Mouse (Mus musculus) lung, postnatal 36 days (tissue): ENCODE measurements at regions not wholly inside any gene's neighbourhood (a gene's known extent, or its start where the extent isn't known, plus 50 kb on each side); places are given as distances from the start of the nearest gene placed in this dataset.
A peak's percentile ranks its signal among the peaks of the same experiment; 100 is the strongest.

Source experiments
- DNase-seq: peaks from one replicate; pipeline ENCODE4 v3.0.0; 2022; ENCODE audit warnings: mixed read lengths

GRCm38 (mm10) chr11:114544212-114544611, 124.1 kb upstream of the Rpl38 start:
- DNase-seq: no peak

DNA sequence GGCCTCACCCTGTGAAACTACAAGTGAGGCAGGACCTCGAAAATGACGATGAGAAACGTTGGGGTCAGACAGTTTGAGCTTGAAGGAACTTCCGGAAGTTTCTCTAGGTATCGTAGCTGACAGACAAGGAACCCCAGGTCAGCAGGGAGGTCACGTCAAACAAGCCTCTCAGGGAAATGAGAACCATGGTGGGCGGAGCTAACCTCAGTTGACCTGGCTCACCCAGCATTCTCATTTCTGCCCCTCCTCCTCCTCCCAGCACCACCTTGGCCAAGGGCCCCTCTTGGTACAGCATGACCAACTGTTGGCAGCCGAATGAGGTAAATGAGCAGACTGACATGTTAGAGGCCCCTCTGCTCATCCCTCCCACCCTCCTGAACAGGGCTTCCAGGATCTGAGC, 126.2 kb upstream of the Rpl38 start:
- no peak for DNase-seq

DNA sequence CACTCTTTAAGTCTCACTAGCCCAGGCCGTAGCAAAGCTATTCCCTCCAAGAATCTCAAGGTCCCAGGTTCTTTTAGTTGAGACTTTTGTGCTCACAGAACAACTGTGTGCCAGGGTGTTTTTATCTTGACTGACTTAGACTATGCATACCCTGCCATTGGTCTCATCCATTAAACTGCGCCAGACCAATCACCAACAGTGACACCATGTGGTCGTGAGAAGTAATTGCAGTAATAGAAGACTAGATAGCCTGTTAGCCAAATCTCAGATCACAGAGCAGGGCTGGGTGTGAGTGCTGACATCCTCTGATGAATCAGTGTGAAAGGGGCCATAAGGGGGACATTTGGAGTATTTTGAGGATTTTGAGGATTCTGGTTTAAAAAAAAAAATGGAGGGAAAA, 127.8 kb upstream of the Rpl38 start:
- no peak for DNase-seq

GRCm38 (mm10) chr11:114536616-114537493, 131.5 kb upstream of the Rpl38 start:
- no peak for DNase-seq

DNA sequence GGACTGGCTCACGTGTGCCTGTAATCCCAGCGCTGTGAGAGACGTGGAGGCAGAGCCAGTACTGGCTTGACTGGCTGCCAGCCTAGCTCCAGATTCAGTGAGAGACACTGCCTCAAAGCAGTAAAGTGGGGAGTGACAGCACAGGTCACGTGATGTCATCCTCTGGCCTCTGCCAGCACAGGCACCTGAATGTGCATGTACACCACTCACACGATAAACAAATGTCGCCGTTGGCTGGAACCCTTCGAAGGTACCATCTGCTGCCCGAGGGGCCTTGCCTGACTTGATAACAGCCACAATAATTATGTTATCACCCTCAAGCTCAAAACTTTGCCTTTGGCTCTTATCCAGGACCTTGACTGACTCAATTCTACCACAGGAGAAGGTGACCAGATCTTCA, 132.4 kb upstream of the Rpl38 start:
- no peak for DNase-seq

GRCm38 (mm10) chr11:114534436-114534835, 133.9 kb upstream of the Rpl38 start:
- no peak for DNase-seq

GRCm38 (mm10) chr11:114531241-114531765, 137.0 kb upstream of the Rpl38 start:
- DNase-seq: no peak

GRCm38 (mm10) chr11:114528937-114529772, 139.2 kb upstream of the Rpl38 start:
- no peak for DNase-seq

GRCm38 (mm10) chr11:114523444-114524238, 144.7 kb upstream of the Rpl38 start:
- DNase-seq: peak; percentile 61

DNA sequence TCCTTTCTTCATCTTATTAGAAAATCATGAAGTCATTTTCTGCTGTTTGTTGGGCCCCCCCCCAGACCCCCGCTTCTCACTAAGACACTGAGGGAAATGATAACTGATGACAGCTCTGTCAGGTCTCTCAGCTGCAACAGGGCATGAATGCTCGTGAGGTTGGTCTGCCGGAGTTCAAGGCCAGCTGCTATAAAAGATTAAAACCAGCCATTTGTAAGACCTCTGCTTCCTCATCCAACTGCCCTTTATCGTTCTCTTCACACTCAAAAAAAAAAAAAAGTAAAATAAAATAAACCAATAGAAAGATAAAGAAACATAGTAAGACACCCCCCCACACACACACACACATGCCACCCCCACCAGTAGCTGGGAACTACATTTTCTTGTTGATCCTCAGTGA, 153.0 kb upstream of the Rpl38 start:
- DNase-seq: no peak

DNA sequence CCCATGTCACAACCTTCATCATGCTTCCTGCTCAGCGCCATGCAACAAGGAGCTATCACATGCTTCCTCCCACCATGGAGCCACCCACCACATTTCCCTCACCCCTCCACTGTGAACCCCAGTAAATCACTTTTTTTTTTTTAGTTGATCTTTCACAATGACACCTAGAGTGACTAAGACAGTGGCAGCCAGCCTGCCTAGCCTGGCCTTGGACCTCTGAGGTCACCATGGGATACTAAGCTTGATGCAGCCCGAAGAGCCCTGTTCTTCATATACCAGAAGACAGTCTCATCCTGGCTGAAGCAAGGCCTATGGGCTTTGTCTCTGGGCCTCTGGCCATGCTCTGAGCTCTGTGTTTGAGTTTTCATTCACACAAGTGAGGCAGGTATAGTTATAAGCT, 154.2 kb upstream of the Rpl38 start:
- no peak for DNase-seq

DNA sequence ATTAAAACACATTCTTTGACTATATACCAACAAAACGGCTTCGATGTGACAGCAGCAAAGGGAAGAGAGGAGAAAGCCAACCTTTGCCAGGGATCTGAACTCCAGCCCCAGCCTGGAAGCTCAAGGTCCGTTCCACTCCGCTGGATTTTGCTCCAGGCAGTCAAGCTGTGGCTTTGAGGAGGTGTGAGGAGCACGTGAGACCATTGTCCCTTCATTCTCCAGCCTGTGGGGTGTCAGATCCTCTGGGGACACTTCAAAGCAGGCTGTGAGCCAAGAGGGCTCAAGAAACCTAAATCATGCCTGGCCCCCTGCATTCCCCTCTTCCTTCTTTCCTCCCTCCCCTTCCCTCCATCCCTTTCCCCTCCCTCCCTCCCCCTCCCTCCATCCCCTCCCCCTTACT, 154.9 kb upstream of the Rpl38 start:
- DNase-seq: no peak

DNA sequence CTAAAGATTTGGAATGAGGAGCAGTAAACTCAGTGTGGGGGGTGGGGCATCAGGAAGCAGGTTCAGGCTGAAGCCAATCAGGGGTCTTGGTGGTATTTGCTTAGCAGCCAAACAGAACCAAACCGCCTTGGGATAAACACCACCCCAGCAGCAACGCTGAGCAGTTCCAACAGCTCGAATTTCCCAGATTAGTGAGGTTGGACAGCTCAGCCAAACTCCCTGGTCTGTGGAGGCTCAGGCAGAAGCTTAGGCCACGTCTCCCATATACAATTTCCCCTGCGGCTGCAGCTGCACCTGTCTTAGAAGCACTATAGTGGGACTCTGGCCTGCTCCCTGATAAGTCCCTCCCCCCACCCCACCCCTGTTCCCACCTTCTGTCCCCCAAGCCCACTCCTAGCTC, 156.3 kb upstream of the Rpl38 start:
- DNase-seq: no peak

GRCm38 (mm10) chr11:114502562-114502961, 165.8 kb upstream of the Rpl38 start:
- DNase-seq: no peak

GRCm38 (mm10) chr11:114501869-114502540, 166.3 kb upstream of the Rpl38 start:
- DNase-seq: no peak

DNA sequence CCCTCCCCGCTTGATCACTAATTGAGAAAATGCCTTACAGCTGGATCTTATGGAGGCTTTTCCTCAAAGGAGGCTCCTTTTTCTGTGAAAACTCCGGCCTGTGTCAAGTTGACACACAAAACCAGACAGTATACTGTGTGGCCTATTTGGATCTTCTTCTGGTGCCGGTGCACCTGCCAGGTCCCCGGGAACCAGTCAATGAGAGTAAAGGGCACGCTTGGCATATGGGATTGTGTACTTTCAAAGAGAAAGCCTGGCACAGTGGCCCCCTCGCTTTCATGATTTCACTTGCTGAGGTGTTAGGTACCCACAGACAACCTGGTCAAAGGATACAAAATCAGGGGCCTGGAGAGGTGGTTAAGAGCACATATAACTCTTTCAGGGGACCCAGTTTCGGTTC, 167.9 kb upstream of the Rpl38 start:
- DNase-seq: no peak

- DNase-seq: no peak
Observed at GRCm38 (mm10) chr11:114499665-114500064, 168.7 kb upstream of the Rpl38 start.

- no peak for DNase-seq
Observed at GRCm38 (mm10) chr11:114495520-114495921, 172.8 kb upstream of the Rpl38 start.

DNA sequence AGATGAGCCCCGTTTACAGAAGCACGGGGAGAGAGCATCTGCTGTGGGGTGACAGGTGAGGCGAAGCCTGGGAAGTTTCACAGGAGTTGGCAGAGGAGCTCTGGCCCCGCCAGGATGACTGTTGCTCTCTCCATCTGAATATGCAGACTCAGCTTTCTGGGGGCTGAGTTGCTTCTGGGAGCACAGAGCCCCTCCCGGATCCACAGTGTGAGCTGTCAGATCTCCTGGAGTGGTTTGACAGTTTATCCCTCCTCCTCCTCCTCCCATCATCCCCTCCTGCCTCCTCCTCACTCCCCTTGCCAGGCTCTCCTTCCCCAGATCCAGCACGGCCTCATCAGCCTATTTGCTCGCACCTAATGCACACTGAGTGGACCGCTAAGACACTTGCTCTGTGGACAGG, 181.9 kb upstream of the Rpl38 start:
- no peak for DNase-seq

DNA sequence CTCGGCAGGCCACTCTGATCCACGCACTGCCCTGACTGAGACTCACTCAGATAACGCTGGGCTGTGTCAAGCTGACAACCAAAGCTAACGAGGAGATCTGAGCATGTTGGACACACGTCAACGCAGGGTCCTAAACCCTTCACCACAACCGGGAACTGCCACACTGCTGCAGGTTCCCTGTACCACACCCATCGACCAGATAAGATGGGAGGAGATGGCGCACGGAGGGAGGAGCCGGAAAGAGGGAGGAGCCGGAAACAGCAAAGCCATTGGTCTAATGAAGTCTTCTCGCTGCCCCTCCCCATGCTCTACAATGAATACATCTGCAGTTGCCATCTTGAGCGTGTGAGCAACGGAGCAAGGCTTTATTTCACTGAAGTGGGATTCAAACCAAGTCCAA, 182.9 kb upstream of the Rpl38 start:
- no peak for DNase-seq

DNA sequence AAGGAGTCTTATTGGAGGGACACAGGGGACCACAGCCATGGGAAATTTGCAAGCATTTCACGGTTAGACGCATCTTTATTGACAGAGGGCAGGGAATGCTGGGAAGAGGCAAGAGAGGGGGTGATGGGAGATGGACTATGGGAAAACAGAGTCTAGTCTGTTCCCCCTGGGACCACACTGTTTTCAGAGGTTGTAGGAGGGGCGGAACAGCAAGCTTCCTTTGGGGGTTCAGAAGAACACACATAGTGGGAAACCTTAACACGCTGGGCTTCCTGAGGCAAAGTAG, 183.7 kb upstream of the Rpl38 start:
- DNase-seq: no peak

DNA sequence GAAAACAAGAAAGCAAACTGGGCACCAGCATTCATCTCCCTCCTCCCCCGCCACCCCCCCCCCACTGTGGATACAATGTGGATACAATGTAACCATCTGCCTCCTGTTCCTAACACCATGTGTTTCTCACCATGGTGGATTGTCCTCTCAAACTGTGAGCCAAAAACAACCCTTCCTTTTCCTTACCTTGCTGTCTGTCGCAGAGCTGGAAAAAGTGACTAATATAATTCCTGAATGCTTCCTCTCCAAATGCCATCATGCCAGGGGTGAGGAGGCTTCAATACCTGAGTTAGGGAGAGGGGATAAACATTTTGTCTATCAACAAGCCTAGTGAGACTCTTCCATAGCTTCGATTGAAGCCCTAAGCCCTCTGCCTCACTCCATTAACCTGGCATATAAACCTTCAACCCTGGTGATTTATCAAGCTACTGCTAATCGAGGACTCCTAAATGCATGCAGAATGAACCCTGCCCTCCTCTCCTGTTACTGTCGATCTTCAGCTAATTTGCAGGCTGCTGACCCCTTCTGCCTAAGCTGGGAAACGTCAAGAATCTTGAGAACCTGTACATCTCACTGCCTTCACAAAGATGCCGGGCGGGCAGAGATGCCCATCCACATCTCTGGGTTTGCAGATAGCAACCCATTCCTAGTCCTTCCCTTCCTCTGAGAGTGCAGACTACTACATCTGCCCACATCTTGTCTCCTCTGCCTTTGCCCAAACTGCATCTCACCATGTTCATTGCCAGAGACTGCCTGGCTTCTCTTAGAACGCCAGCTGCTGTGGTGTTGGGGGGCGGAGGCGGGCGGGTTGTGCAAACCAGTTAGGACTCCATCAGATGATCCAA, 184.3 kb upstream of the Rpl38 start:
- DNase-seq: peak; percentile 9
